Mouse (Mus musculus): Measurements from ENCODE around the gene Fam181b.

The Fam181b gene

DNA sequence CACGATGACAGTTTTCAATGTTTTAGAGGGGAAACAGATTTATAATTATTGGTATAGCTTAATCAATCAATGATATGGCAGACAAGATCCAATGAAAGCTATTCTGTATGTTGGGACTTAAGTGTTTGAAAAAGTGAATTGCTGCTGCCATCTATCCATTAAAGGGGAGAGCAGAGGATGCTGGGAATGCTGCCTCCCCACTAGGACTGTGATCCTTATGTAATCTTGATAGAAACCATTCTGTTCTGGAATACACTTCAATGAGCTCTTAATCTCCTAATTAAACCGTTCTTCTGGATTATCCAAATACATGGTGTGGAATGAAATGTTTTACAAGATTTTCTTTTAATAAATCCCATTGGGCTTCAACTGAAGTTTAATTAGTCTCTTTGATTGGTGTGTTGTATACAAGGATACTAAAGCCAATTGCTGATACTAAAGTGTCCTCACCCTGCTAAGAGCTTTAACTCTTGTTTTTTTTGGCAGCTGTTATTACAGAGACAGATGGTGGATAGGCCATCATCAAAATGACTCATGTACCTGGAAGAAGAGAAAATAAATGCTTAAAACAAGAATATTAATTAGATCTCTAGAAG lies 30.8 kb downstream of the Fam181b start:
- TF ChIP-seq POU5F1 (IDR thresholded peaks at IDR 0.05; ENCODE audit: borderline replicate concordance, low read length) (no peak), CTCF (conservative IDR thresholded peaks at IDR 0.05; ENCODE audit: low read length) (no peak), NANOG (IDR thresholded peaks at IDR 0.05; ENCODE audit: borderline replicate concordance, low read length) (no peak)
- no peaks in the 10 kb centered on the region for H3K36me3 ChIP-seq (ENCODE audit: insufficient read depth, low read length)
- H3K9me3 ChIP-seq (ENCODE audit: low read length): no peaks in the 10 kb centered on the region
- H3K27me3 ChIP-seq (ENCODE audit: insufficient read depth, low read length): no peaks in the 10 kb centered on the region
- H3K4me1 ChIP-seq (replicated peaks; ENCODE audit: low read depth, low read length): no peaks in the 10 kb centered on the region
- H3K4me3 ChIP-seq (replicated peaks; ENCODE audit: low read length): no peak overlapping the region

DNA sequence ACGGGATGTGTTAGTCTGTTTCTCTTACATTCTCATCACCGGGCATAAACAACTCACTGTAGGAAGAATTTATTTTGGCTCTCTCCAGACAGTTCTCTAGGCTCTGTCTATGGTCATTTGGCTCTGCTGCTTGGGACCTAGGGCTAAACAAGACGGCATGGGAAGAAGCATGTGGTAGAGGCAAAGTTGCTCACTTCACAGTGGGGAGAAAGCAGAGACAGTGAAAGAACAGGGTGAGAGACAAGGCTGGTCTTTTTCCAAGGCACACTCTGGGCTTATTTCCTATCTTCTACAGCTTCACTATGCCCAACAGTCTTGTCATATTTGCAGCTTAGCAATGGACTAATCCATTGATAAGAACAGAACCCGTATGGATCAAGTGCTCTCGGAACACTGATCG lies 31.4 kb downstream of the Fam181b start:
- TF ChIP-seq NANOG (IDR thresholded peaks at IDR 0.05; ENCODE audit: borderline replicate concordance, low read length) (no peak), POU5F1 (IDR thresholded peaks at IDR 0.05; ENCODE audit: borderline replicate concordance, low read length) (no peak), CTCF (conservative IDR thresholded peaks at IDR 0.05; ENCODE audit: low read length) (no peak)
- no peaks in the 10 kb centered on the region for H3K4me1 ChIP-seq (replicated peaks; ENCODE audit: low read depth, low read length)
- no peaks in the 10 kb centered on the region for H3K36me3 ChIP-seq (ENCODE audit: insufficient read depth, low read length)

DNA sequence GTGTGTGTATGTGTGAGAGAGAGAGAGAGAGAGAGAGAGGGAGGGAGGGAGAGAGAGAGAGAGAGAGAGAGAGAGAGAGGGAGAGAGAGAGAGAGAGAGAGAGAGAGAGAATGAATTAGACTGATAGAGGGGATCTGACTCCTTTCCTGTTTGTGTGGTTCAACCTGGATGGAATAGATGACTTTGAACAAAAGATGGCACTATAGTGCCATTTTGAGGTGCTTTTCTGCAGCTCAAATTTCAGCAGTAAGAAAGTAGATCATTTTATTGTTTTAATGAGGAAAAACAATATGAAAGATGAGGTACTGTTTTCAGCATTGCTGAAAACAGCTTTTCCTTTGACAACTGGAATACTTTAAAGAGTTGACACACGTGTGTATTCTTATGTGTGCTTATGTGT lies 37.9 kb downstream of the Fam181b start:
- H3K4me1 ChIP-seq (replicated peaks; ENCODE audit: low read depth, low read length): no peaks in the 10 kb centered on the region
- no peak for TF ChIP-seq POU5F1 (IDR thresholded peaks at IDR 0.05; ENCODE audit: borderline replicate concordance, low read length)
- TF ChIP-seq NANOG (IDR thresholded peaks at IDR 0.05; ENCODE audit: borderline replicate concordance, low read length): no peak
- TF ChIP-seq CTCF (conservative IDR thresholded peaks at IDR 0.05; ENCODE audit: low read length): no peak
- no peak overlapping the region for H3K4me3 ChIP-seq (replicated peaks; ENCODE audit: low read length)
- no peaks in the 10 kb centered on the region for H3K27me3 ChIP-seq (ENCODE audit: insufficient read depth, low read length)
- H3K9me3 ChIP-seq (ENCODE audit: low read length): no peaks in the 10 kb centered on the region
- no peaks in the 10 kb centered on the region for H3K36me3 ChIP-seq (ENCODE audit: insufficient read depth, low read length)

More for the DNA sequence above, 31.4 kb downstream of the Fam181b start:
- Histone ChIP-seq H3K4me3 (replicated peaks; ENCODE audit: low read length) (no peak overlapping the region), H3K9me3 (ENCODE audit: low read length) (no peaks in the 10 kb centered on the region), H3K27me3 (ENCODE audit: insufficient read depth, low read length) (no peaks in the 10 kb centered on the region)

DNA sequence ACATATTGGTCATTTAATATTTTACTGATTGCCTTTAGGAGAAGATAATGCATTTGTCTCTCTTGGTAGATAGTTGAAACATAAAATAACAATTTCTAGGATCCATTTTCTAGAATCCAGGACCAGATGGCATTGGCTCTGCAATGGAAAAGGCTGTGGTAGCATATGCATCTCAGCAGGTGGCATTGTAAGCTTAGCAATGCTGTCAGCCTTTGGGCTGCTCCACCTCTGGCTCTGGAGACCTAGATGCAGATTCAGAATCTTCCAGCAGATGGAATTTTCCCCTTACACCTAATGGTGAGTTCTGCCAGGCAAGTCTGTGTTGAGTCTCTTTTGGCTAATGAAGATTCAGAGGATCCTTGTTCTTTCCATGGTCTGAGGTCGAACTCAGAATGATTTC lies 44.3 kb downstream of the Fam181b start:
- TF ChIP-seq CTCF (conservative IDR thresholded peaks at IDR 0.05; ENCODE audit: low read length) (no peak; the same call in 1 of the 2 replicates), NANOG (IDR thresholded peaks at IDR 0.05; ENCODE audit: borderline replicate concordance, low read length) (no peak), POU5F1 (IDR thresholded peaks at IDR 0.05; ENCODE audit: borderline replicate concordance, low read length) (no peak)
- Histone ChIP-seq H3K27me3 (ENCODE audit: insufficient read depth, low read length) (no peaks in the 10 kb centered on the region), H3K4me3 (replicated peaks; ENCODE audit: low read length) (no peak overlapping the region), H3K4me1 (replicated peaks; ENCODE audit: low read depth, low read length) (no peaks in the 10 kb centered on the region), H3K36me3 (ENCODE audit: insufficient read depth, low read length) (no peaks in the 10 kb centered on the region), H3K9me3 (ENCODE audit: low read length) (no peaks in the 10 kb centered on the region)
